Mouse (Mus musculus) limb, embryonic 14.5 days (tissue): ENCODE measurements around the gene Agap3. TPM values are rescaled to one million over a fixed set of nuclear protein-coding genes. Genes with fewer than 3 reads are reported as not detected.

ENCODE experiments used
- ATAC-seq: fragments of 200-750 bp; cut with Nextera tagmentation; 2 replicates; pipeline ENCODE4 v1.8.0; 2017; ENCODE audit warnings: low read depth, moderate number of reproducible peaks, moderate TSS enrichment; ENCODE audit not compliant: low FRiP score
- DNase-seq: peaks from one replicate; pipeline ENCODE4 v3.0.0-alpha.2; 2015; ENCODE audit warnings: low spot score
- H3K27ac ChIP-seq: fragments of 300-500 bp; sonication (generic); replicated peaks from 2 replicates; pipeline ENCODE4 v1.5.1; 2014; ENCODE audit warnings: low read depth, mild to moderate bottlenecking, low read length, moderate library complexity, mixed read lengths
- H3K27me3 ChIP-seq: fragments of 300-500 bp; sonication (generic); 2 replicates; pipeline ENCODE4 v1.6.1; 2014; ENCODE audit warnings: low read length, mixed read lengths; ENCODE audit not compliant: control insufficient read depth, insufficient read depth
- H3K36me3 ChIP-seq: fragments of 300-500 bp; sonication (generic); 2 replicates; pipeline ENCODE4 v1.6.1; 2014; ENCODE audit warnings: mild to moderate bottlenecking, low read length, moderate library complexity, mixed read lengths; ENCODE audit not compliant: control insufficient read depth, insufficient read depth
- H3K4me1 ChIP-seq: fragments of 300-500 bp; sonication (generic); 2 replicates; pipeline ENCODE4 v1.6.1; 2014; ENCODE audit warnings: antibody characterized with exemption, low read length, mixed read lengths; ENCODE audit not compliant: control insufficient read depth, insufficient read depth
- H3K4me2 ChIP-seq: fragments of 300-500 bp; sonication (generic); replicated peaks from 2 replicates; pipeline ENCODE4 v1.6.1; 2014; ENCODE audit warnings: low read depth, mild to moderate bottlenecking, low read length, moderate library complexity; ENCODE audit not compliant: severe bottlenecking
- H3K4me3 ChIP-seq: fragments of 300-500 bp; sonication (generic); replicated peaks from 2 replicates; pipeline ENCODE4 v1.5.1; 2014; ENCODE audit warnings: low read length
- H3K9ac ChIP-seq: fragments of 300-500 bp; sonication (generic); 2 replicates; pipeline ENCODE4 v1.6.1; 2014; ENCODE audit warnings: mild to moderate bottlenecking, low read depth, low read length, moderate library complexity; ENCODE audit not compliant: severe bottlenecking
- H3K9me3 ChIP-seq: fragments of 300-500 bp; sonication (generic); 2 replicates; pipeline ENCODE4 v1.6.1; 2016; ENCODE audit warnings: low read length; ENCODE audit not compliant: control insufficient read depth
- POLR2A ChIP-seq: fragments of 200-500 bp; IDR thresholded peaks from 2 replicates; pipeline ENCODE4 v1.8.0; 2012; ENCODE audit warnings: inconsistent platforms, mild to moderate bottlenecking, moderate library complexity, borderline replicate concordance; ENCODE audit not compliant: insufficient read depth, insufficient read length; ENCODE audit errors: extremely low read depth
- WGBS: fragments of 180-500 bp; shearing (Covaris S2); extraction: QIAGEN DNeasy Blood & Tissue Kit; methylation state at CpG from one replicate; pipeline ENCODE4 v1.1.7; 2014; 5-methylcytosine and 5-hydroxymethylcytosine counted together
- polyA plus RNA-seq, 2 experiments: library from polyadenylated mRNA; depleted of rRNA in 1 of 2; stranded (reverse) in 1 of 2; unstranded in 1 of 2; fragments of >200 nt; fragmentation: Nextera tagmentation in 1 of 2; extraction: Ambion mirVana in 1 of 2; gene quantifications; 2 replicates each; pipeline versions ENCODE4 v1.2.1 to v1.2.3; 2012 to 2014

The Agap3 gene
- polyA plus RNA-seq, 2 experiments: 57.9 to 103 TPM

DNA sequence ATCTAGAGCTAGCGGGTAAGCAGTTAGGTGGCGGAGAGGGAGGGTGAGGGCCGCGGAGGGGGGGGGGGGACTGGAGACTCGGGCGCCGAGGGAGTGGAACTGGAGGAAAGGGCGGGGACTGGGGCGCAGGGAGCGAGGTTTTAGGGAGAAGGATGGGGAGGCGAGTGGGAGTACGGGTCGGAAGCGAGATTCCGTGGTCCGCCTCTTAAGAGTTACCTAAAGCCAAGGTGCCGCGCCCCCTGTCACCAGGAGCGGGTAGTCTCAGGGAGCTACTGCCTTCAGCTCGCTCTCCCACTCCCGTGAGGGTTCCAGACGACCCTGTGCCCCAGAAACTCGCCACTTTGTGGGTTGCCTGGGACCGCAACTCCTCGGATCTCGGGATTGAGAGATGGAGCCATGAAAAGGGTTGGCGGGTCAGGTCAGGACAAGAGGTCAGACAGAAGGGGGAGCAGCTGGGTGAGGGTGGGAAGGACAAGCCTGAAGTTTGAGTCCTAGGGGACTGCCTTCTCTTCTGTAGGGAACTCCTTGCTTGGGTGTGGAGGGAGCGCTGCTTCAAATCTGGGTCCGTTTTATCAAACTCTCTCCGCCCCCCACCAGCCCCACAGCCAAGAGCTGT, 26.4 kb upstream of the Agap3 start:
- ATAC-seq (no peak), DNase-seq (peak; percentile 58)
- Histone ChIP-seq H3K4me1 (peaks cover 41% of the 10 kb centered on the region), H3K9ac (peak overlapping the region; percentile 67), H3K4me2 (peak overlapping the region; percentile 94), H3K4me3 (peak overlapping the region; percentile 68), H3K9me3 (no peaks in the 10 kb centered on the region), H3K27ac (peak overlapping the region; percentile 92), H3K36me3 (peaks cover 25% of the 10 kb centered on the region), H3K27me3 (no peaks in the 10 kb centered on the region)
- WGBS: under 1% methylated on average over 21 of the region's 30 CpGs
- TF ChIP-seq POLR2A: no peak

DNA sequence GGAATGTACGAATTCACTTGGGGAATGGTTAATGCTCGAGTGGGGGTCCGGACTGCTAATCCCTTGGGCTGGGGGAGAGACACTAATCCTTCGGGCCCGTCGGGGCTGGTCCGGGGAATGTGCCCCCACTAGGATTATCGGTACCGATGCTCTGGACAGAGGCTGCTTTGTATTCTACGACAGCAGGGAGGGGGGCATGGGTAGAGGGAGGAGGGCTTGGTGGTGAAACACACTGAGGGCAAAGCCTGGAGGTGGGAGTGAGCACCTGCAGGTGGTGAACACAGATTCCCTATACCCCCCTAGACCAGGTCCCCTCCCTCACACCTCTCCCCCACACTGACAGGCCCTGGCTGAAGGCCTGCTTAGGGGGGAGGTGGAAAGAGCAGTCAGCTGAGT, 25.9 kb upstream of the Agap3 start:
- Histone ChIP-seq H3K27ac (peak overlapping the region; percentile 92; the same call in 1 of the 2 replicates), H3K4me3 (peak overlapping the region; percentile 68), H3K9me3 (no peaks in the 10 kb centered on the region), H3K36me3 (peaks cover 25% of the 10 kb centered on the region), H3K4me2 (peak overlapping the region; percentile 94), H3K27me3 (no peaks in the 10 kb centered on the region), H3K4me1 (peaks cover 41% of the 10 kb centered on the region), H3K9ac (peak overlapping the region; percentile 67)
- TF ChIP-seq POLR2A: no peak
- DNase-seq (no peak), ATAC-seq (no peak)
- WGBS: 0% methylated on average over 10 of the region's 10 CpGs

DNA sequence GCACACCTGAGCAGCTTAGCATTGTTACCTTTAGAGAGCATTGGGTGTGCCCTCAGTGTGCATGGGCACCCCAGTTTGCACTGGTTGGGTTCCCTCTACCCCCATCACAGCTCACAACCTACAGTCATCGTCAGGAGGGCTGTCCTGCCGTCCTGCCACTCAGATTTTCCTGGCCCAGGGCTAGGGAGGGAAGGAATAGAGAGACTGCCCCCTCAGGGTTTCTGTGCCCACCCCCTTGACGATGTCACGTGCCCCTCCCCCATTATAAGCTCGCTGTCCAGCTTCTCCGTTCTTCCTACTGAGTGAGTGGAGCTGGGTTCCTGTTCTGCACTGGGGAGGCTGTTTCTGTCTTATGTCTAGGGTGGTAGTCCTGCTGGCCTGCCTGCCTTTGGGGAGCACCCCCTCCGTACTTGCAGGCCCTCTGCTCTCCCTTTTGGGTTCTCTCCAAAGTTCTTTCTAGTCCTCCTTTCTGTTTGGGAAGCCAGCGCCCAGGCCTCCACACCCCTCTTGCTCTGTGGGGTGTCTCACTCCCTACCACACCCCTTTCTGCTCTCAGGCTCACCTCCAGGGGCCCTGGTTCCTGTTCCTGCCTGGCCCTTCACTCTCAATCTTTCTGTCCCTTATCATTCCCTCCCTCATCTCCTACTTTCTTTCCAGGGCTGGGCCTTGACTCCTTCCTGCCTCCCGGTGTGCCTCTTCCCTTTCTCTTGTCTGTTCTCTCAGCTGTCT, 25.3 kb upstream of the Agap3 start:
- WGBS: 9% methylated on average over 9 of the region's 9 CpGs

DNA sequence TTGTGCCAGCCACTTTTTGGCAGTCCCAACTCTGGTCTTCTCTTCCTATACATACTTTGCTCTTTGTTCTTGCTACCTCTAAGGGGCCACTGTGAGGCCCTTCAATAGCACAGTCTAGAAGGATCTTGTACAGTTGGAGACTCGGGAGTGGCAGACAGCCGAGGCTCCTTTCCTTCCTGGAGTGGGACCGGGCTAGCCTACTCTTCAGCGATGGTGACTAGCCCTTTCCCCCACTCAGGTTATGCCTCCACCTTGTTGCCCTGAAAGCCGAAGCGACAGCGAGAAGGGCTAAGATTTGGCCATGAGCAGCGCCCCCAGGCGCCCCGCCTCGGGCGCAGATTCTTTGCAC, 24.7 kb upstream of the Agap3 start:
- no peak overlapping the region for H3K9ac ChIP-seq
- H3K27ac ChIP-seq: no peak overlapping the region
- H3K4me3 ChIP-seq: peak overlapping the region; percentile 68
- H3K36me3 ChIP-seq: peaks cover 34% of the 10 kb centered on the region
- peaks cover 40% of the 10 kb centered on the region for H3K4me1 ChIP-seq
- no peaks in the 10 kb centered on the region for H3K27me3 ChIP-seq
- no peak for TF ChIP-seq POLR2A
- ATAC-seq (no peak), DNase-seq (no peak)
- peak overlapping the region; percentile 94 for H3K4me2 ChIP-seq
- no peaks in the 10 kb centered on the region for H3K9me3 ChIP-seq
- WGBS: 15% methylated on average over 12 of the region's 12 CpGs

More for the DNA sequence above, 25.3 kb upstream of the Agap3 start:
- no peak for ATAC-seq
- Histone ChIP-seq H3K4me3 (peak overlapping the region; percentile 68), H3K4me1 (peaks cover 41% of the 10 kb centered on the region), H3K36me3 (peaks cover 28% of the 10 kb centered on the region), H3K9me3 (no peaks in the 10 kb centered on the region), H3K27me3 (no peaks in the 10 kb centered on the region), H3K4me2 (peak overlapping the region; percentile 94), H3K27ac (peak overlapping the region; percentile 21; the same call in 1 of the 2 replicates), H3K9ac (peak overlapping the region; percentile 67; the same call in 1 of the 2 replicates)
- no peak for DNase-seq
- no peak for TF ChIP-seq POLR2A

DNA sequence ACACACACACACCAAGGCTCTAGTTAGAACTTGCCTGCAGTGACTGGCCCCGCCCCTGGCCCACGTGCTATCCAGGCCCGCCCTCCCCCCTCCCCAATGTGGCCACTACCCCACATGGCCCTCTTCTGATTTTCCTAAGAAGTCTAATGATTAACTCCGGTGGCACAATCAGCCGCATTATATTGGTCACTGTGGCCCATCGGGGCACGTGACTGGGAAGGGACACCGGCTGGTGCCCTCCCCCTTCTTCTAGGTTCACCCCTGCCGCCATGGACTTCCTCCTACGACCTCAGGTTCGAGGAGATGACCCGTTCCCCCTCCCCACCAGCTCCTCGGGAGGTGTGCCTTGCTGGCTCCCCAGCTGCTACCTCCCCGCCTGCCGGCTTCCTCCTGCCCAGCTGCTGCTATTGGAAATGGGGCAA, 24.0 kb upstream of the Agap3 start:
- Histone ChIP-seq H3K4me2 (peak overlapping the region; percentile 94), H3K9me3 (no peaks in the 10 kb centered on the region), H3K9ac (peak overlapping the region; percentile 28; the same call in 1 of the 2 replicates), H3K27me3 (no peaks in the 10 kb centered on the region), H3K4me3 (0 out of 2 replicates have a peak overlapping the region, but pooled peaks have one; percentile 1), H3K36me3 (peaks cover 41% of the 10 kb centered on the region), H3K27ac (no peak overlapping the region), H3K4me1 (peaks cover 33% of the 10 kb centered on the region)
- ATAC-seq (no peak), DNase-seq (no peak)
- no peak for TF ChIP-seq POLR2A
- WGBS: 9% methylated on average over 15 of the region's 15 CpGs
